Mouse (Mus musculus): ENCODE measurements around the gene Ramp1.

GRCm38 (mm10) chr1:91209343-91209742 is 29.7 kb downstream of the Ramp1 start:
- no peak for TF ChIP-seq CTCF (IDR thresholded peaks at IDR 0.05; ENCODE audit: low read depth)
- no peak for TF ChIP-seq EP300 (IDR thresholded peaks at IDR 0.05; ENCODE audit: low read depth)
